Mouse (Mus musculus) megakaryocyte progenitor cell, adult 5-6 weeks (primary cell): ENCODE data around the gene Sdc4. TPM values are rescaled to one million over a fixed set of nuclear protein-coding genes. Genes with fewer than 3 reads are reported as not detected.
A peak's percentile ranks its signal among the peaks of the same experiment; 100 is the strongest.

Experiments
- ATAC-seq: replicated peaks from 2 replicates; pipeline ENCODE4 v1.8.0; 2016; ENCODE audit warnings: mild to moderate bottlenecking, moderate TSS enrichment, inconsistent platforms; ENCODE audit not compliant: poor library complexity
- total RNA-seq, 2 experiments: library from RNA; stranded (forward) in 1 of 2; stranded (reverse) in 1 of 2; fragments of 157-497, 149-512 nt in 1 of 2; fragments of 200-1000 nt in 1 of 2; gene quantifications; 2 replicates each; pipeline versions ENCODE4 v1.2.3 to v1.2.4; 2015 to 2017

The Sdc4 gene
- total RNA-seq, 2 experiments from 2014 or later, result not detected

DNA sequence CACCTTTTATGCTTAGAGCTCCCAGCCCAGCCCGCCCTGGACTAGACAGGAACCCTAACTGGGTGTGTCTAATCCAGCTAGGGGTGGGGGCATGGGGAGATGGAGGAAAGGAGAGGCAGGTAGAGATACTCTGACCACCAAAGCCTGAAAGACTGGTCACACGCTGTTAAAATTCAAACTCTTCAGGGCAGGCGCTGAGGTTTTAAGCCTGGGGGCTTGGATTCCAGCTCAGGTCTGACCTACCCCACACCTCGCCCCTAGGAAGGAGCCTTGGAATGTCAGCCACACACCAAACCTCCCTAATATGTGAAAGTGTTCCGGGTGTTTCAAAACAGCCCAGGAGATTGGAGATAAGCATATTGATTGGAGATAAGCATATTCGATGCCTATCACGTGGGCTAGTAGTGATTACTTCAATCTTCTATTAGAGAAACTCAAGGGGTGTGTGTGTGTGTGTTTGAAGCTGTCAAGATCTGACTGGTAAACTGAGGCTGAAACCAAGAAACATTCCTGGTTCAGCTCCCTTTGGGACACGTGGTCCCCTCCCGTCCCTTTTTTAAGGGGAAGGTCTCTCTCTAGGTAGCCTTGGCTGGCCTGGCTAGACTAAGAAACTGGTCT, 10.3 kb downstream of the Sdc4 start:
- no peak for ATAC-seq

DNA sequence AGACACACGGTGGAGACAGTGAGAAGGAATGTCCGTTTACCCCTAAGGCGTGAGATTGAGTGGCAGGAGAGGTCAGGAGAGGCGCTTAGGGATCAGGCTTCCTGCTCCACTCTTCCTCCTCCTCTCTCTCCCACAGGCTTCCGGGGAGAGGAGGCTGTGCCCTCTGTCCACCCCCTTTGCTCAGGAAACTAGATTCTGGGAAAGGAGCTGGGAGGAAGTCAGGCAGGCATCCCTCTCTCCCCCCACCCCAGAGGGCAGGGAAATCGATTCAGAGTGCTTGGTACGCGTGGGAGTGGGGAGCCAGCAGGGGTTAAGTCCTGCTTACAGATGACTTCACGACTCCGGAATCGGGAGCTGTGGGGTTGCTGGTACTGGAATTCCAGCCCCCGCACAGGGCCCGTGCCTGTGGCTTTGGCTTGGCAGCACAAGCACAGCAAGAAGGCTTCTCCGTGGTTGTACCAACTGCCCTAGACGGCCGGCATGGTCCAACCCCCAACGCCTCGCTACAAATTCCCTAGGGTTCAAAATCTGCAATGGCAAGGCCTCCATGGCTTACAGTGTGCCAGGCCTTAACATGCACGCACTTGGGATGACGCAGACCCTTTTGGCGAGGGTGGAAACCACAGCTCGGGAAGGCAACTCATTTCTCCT, 11.0 kb downstream of the Sdc4 start:
- ATAC-seq, result no peak

DNA sequence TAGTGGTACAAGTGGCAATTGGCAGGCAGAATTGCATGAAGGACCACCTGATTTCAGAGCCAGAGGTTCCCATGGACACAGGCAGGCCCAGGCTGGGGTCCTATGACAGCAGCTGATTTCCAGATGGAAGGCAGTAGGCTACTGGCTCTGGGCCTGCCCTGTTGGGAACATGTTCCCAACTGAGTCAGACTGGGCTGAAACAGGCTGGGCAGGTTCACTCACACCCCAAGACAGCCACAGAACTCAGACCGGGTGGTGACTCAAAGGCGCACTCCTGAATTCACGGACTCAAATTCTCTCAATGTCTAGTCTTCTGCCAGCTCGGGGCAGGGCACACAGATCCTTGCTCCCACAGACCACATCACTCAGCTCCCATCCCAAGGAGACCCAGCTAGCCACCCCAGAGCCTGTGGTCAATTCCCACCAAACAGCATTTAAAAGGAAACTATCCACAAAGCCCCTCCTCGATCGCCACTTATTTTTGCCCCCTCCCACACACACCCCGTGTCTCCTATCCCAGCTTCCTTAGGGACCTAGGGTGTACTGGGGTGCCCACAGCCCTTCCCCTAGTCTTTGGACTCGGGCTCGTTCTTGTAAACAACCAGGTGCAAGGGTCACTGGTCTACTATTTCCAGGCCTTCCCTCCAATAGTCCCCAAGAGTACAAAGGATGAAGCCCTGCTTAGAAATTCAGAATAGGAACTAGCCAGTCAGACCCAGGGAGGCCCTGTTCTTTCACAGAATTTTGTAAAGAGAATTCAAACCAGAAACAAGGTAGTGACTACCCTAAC, 11.8 kb downstream of the Sdc4 start:
- no peak for ATAC-seq

DNA sequence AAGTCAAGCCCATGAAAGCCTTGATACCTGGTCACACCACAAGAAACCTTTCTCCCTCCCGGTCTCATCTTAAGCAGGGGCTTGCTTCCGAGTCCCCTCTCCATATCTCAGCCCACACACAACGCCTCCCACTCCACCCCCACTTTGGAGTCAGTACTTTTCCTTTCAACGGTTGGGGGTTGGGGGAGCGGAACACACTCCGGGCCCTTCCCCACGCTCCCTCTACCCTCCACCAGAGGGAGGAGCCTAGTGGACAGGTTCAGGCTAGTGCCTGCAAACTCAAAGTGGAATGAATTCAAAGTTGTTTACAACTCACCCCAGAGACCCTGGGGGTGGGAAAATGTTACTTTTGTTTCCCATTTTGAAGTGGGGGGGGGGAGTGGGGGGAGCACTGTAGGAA, 13.0 kb downstream of the Sdc4 start:
- no peak for ATAC-seq

DNA sequence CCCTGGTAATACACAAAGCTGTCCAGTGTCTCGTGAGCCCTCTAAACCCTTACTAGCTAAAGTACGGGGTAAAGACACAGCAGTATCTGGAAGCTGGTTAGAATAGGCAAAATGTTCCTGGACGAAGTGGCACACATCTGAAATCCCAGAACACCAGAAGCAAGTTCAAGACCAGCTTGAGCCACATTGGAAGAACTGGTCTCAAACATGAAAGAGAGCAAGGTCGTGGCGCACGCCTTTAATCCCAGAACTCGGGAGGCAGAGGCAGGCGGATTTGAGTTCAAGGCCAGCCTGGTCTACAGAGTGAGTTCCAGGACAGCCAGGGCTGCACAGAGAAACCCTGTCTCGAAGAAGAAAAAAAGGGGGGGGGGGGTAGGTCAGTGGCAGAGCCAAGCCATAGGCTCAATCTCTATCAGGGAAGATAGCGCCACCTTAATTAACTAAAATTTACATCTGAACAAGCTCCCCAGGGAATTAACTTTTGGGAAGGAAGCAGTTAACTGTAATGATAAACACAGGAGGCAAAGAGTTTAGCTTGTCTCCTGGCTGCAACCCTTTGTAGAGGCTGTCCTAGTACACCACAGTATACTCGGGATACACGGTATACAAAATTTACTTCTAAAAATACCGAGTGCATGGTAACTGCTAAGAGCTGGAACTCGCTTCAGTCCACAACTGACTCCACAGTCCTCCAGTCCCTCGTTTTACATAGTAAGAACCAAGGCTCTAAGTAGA, 13.6 kb downstream of the Sdc4 start:
- ATAC-seq, result no peak

DNA sequence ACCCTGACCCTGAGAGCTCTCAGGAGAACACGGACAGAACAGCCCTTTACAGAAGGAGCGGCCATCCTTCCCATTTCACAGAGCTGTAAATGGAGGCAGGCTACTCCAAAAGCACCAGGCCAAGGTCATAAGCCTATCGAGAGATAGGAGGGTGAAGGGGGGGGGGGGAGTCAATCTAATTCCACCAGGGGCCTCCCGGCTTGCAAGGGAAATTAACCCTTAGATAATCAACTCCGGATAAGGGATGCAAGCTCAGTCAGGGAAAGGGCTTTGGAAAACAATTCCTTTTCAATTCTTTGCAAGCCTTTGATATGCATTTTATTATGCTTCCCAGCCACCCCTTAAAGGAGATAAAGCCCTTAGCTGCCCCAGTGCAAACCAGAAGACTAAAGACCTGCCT, 15.2 kb downstream of the Sdc4 start:
- ATAC-seq, result no peak

DNA sequence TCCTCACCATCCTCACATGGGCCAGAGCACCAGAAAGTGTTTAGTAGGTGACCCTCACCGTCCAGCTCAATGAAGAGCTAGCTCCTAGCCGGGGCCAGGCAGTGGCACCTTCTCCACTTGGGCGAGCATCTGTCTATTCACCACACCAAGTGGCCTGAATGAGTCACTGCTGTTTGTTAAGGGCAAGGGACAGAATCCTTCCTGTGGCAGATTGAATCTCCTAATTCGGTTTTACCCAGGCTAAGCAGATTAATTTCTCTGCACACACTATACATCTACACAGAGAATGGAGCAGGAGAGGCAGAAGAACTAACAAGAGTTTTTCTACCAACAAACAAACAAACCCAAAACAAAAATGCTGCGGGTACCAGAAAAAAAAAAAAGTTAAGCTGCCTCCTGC, 16.7 kb downstream of the Sdc4 start:
- ATAC-seq, result no peak

DNA sequence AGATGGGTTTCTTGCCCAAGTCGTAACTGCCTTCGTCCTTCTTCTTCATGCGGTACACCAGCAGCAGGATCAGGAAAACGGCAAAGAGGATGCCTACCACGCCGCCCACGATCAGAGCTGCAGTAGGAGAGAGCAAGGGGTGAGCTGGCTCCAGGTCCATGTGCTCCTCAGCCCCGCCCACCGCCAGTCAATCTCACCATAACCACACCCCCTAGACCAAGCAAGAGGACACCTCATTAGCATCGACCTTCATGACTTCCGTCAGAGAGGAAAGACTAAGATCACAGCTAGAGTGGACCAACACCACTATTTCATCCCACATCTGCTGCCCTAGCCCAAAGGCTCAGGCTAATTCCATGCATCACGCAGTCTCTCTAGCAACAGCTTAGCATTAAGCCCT, 17.6 kb downstream of the Sdc4 start:
- ATAC-seq, result no peak

DNA sequence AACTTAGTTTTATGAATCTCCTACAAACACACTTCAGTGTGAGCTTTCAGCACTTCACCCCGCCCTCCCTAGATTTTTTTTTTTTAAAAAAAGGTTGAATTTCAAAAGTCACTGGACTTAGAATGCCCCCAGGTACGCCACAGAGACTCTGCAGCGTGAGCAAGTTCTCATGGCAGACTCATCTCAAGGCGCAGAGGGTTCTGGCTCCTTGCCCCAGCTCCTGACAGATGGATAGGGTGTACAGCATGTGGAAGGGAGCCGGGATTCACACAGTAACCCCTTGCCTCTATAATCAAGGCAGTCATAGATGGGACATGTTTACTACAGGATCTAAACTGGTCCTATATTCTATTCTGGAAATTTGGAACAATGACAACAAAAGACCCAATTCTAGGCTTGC, 18.3 kb downstream of the Sdc4 start:
- no peak for ATAC-seq

DNA sequence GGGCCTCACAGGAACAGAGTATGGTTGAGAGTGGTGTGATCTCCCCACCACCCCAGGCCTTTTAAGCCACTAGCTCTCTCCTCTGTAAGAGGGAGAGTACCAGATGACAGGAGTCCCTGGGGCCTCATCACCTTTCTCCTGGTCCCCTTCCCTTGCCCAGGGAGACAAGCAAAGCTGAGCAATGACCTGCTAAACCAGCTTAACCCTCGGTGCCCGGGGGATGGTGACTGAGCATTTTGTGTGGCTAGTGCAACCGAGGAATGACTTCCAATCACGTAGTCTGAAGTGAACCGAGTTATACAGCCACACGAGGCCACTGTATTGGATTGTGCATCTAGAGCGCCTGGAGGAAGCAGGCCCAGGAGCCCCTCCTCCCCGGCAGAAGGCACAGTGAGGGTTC, 19.3 kb downstream of the Sdc4 start:
- ATAC-seq, result no peak

DNA sequence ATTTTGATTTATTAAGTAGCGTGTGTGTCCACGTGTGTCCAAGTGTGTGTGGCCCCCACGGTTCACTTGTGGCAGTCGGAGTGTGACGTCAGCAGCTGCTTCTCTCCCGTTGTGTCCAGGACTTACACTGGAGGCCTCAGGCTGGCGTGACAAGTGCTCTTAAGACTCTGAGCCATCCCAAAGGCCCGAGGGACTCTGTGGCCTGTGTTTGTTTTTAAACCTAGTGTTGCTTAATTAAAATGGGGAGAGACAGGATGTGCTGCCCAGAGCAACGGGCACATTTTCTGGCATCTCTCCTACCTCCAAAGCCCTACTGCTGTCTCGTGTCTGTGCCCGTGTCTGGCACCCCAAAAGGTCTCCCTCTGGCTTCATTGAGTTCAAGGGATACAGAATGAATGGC, 20.2 kb downstream of the Sdc4 start:
- ATAC-seq, result no peak

DNA sequence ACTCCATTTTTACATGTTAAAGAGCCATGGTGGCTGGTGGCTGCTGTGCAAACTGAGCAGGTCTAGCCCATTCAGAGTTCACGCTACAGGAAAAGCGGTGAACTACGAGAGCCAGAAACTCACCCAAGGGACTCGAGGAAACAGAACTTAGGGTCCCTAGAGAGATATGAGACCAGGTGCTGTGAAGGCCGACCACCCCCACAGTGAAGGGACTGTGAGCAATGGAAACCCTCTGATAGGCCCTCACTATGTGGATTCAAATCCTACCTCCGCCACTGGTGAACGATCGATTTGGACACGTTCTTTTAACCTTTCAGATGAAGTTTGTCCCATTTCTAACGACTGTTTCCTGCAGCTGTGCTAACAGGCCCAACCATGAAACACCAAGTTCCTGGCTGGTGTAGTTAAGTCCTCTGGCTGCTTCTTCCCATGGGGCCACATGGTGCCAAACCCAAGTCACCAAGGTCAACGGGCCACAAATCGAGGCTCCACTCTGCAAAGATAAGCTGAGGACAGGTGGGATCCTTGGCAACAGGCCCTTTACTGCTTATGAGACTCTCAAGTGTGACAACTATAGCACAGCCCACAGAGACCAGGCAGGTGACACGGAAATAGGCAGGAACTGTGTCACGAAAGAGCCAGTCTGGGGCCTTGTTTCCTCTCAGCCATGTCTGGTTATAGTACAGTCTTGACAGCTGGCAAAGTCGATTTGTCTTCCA, 20.9 kb downstream of the Sdc4 start:
- ATAC-seq, result no peak

DNA sequence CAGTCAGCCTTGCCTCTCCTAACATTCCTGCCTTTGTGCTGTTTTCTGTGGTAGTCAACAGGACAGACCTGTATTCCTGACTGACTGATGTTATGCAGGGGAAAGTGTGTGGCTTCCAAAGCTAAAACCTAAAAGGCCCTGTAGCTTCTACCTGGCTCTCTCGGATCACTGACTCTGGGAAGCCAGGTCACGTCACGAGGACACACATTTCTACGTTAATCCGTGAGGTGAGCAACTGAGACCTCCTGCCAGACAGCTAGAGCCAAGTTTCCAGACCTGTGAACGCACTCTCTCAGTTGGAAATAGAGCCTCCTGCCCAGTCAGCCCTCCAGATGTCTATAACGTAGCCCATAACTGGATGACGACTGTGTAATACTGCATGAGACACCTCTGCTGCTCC, 21.7 kb downstream of the Sdc4 start:
- ATAC-seq, result no peak

DNA sequence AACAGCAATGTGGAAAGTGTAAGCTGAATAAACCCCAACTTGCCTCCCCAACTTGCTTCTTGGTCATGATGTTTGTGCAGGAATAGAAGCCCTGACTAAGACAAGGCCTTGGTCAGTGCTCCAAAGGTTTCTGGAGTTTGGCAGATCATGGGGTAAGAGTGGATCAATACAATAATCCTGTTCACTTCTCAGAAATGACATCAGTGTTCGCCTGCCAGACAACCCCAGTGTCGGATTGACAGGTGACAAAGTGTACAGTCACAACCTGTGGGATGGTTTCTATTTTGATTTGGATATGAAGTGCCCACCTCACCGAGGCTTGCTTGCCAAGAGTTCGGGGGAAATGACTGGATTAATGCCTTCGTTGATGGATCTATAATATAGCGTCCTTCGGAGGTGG, 22.4 kb downstream of the Sdc4 start:
- no peak for ATAC-seq

DNA sequence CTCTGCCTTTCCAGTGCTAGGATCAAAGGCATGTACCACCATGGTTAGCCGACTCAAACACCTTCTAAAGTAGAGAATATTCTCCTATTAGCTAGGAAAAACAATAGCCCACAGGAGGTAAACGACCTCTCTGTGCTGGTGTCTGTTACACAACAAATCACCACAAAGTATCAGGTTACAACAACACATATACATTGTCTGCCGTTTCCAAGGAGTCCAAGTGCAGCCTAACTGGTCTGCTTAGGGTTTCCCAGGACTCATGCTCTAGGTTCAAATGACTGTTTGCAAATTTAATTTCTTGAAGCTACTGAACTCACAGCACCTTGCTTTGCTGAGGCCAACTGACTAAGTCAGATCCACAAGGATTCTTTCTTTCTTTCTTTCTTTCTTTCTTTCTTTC, 24.2 kb downstream of the Sdc4 start:
- no peak for ATAC-seq

DNA sequence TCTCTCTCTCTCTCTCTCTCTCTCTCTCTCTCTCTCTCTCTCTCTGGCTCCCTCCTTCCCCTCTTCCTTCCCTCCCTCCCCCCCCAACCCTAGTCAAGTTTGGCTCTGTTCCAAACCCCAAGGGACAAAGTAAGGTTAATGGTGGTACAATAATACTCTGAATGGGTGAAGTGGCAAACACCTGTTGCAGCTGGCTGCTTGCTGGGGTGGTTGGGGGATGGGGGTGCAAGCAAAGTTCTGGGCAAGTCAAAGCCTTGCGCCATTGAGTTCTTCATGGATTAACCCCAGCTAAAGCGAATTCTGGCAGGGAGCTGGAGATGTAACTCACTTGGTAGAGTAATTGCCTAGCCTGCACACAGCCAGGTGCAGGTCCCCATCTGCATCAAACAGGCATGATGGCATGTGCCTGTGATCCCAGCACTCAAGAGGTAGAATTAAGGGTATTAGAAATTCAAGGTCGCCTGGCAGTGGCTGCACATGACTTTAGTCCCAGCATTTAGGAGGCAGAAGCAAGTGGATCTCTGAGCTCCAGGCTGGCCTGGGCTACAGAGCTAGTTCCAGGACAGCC, 25.3 kb downstream of the Sdc4 start:
- ATAC-seq, result no peak

DNA sequence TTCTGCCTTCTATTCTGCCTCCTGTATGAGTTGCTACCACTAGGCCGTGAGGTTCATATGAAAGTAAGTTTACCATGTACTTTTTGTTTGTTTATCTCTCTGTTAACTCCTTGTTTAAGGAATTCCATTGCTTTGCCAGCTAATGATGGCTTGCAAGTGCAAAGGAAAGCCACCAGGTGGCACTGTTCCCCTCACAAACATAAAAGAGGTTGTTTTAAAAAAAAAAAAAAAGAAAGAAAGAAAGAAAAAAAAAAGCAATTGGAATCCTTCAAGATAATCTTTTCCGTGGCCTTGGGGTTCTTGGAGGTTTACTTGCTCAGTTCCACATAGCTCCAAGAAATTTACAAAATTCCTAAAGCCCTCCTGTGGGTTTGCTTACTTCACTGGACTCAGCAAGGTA, 26.5 kb downstream of the Sdc4 start:
- ATAC-seq, result 0 out of 2 replicates have a peak, but pooled peaks have one; percentile 44

DNA sequence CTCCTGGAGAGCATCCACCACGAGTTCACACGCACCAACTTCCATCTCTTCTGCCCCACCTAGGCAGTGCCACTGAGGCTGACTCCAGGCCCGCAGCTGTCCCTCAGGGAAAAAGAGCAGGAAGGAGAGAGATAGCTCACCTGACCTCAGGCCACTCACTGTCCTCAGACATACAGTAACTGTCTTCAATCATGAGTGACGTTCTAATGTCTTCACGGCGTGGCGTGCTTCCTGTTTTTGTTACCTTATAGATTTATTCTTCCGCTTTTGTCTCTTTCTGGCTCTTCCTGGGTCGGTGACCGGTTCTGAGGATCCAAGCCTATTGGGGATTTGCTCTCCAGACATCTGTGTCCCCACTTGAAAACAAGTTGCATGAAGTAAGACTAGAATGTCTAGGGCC, 29.1 kb downstream of the Sdc4 start:
- no peak for ATAC-seq

DNA sequence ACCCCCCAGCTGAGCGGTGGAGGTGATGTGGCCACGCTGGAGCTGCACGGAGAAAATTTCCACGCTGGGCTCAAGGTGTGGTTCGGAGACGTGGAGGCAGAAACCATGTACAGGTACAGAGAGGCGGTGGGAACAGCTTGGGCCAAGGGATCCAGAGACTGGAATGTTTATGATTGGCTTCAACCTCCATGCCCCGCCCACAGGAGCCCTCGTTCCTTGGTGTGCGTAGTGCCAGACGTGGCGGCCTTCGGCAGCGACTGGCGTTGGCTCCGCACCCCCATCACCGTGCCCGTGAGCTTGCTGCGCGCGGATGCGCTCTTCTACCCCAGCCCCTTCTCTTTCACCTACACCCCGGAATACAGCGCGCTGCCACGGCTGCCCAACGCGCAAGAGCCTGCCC, 29.5 kb downstream of the Sdc4 start:
- ATAC-seq, result no peak

DNA sequence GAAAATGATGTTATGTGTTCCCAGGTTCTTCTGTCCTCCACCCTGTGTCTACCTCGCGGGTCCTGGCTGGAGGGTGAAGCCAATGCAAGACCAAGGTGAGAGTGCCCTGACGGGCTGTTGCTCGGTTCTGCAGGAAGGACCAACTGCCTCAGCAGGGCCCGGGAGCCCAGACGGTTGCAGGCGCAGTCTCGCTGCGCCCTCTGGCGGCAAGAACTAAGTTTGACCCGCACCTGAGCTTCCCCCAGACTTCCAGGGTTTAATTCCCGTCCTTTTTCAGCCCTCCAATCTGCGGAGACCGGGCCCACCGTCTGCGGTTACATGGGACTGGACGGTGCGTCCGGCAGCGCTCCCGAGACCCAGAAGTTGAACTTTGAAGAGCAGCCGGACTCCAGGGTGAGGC, 36.0 kb downstream of the Sdc4 start:
- ATAC-seq, result peak; percentile 75

DNA sequence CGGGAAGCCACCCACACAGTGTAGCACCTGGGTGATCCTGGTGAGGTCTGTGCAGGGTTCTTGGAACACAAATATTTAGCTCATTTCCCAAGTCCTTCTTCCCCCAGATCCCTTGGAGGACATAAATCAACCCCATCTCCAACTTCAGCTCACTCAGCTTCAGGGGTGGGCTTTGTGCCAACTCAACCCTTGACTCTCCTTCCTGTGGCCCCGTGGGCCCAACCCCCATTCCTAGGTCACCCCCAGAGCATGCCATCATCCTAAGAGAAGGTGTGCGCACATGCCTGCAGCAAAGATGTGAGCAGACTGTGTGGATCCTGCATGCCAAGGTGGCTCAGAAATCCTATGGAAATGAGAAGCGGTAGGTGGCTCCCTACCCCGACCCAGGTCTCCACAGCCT, 38.2 kb downstream of the Sdc4 start:
- no peak for ATAC-seq
